Mouse (Mus musculus): ENCODE data around the gene Tchh. TPM values are rescaled to one million over a fixed set of nuclear protein-coding genes. Genes with fewer than 3 reads are reported as not detected.
"Not testable (repeated sequence)": the region's sequence is repeated elsewhere in the genome, so short reads cannot be mapped to it uniquely, and the experiment has no call there.

Tchh gene
- polyA plus RNA-seq (2015; fragmentation: Nextera tagmentation; extraction: Ambion mirVana): 0.03 and 0.06 TPM in 2 replicates

DNA sequence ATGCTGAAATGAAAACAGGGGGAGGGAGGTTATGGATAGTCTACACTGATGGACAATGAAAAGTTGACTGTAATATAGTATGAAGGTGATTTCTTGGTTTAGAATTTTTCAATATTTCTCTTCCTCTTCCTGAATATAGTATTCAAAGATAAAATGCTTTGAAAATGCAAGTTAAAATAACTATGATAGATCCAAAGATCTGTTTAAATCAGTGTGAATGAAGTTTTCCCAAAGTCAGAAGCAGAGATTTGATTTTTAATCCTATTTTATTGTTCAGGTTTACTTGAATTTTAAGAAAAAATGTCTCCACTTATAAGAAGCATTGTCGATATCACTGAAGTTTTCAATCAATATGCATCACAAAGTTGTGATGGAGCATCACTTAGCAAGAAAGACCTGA is at the start of gene Tchh:
Gene Tchh (plus strand): TSS at position 301 of the 400 bp plus-strand sequence.
- no peak within 1 kb of the TSS for H3K4me3 ChIP-seq (replicated peaks)
- ATAC-seq (ENCODE audit: insufficient read depth): no peak
- 58% methylated on average over 1 of the region's 1 CpGs for WGBS (ENCODE audit: insufficient replicate concordance)
- H3K27me3 ChIP-seq: peaks cover 58% of the 10 kb centered on the region
- H3K4me1 ChIP-seq (replicated peaks): peaks cover 10% of the 10 kb centered on the region
- no peak within 1 kb of the TSS for H3K4me2 ChIP-seq
- H3K36me3 ChIP-seq (replicated peaks): no peaks in the 10 kb centered on the region
- no peaks in the 10 kb centered on the region for H3K9me3 ChIP-seq (replicated peaks)
- no peak within 1 kb of the TSS for H3K9ac ChIP-seq
- H3K27ac ChIP-seq (replicated peaks): no peak within 1 kb of the TSS

DNA sequence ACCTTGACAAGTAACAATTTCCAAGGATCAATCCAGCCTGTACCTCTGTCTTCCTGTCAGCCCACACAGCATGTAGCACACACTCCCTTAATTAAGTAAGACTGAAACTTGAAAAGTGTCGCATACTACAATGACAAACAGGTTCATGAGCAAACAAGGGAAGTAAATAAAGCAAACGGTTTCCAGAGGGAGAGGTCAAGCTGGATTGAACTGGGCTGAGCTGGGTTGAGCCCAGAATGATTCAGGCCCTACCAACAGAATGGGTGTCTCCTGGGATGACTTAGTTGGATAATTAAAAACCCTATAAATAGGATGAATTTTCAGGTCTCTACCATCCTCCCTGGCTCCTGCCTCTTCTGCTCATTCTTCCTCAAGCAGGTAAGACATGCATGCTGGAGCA is 48.8 kb upstream of the Tchh start, which contains the start of gene Rptn:
Gene Rptn (plus strand): TSS at position 334 of the 400 bp plus-strand sequence.
- Histone ChIP-seq H3K27ac (replicated peaks) (no peak within 1 kb of the TSS), H3K4me3 (replicated peaks) (no peak within 1 kb of the TSS), H3K4me2 (no peak within 1 kb of the TSS), H3K9ac (no peak within 1 kb of the TSS), H3K27me3 (no peaks in the 10 kb centered on the region), H3K4me1 (replicated peaks) (no peaks in the 10 kb centered on the region), H3K9me3 (replicated peaks) (no peaks in the 10 kb centered on the region), H3K36me3 (replicated peaks) (no peaks in the 10 kb centered on the region)
- 58% methylated on average over 2 of the region's 2 CpGs for WGBS (ENCODE audit: insufficient replicate concordance)
- no peak for ATAC-seq (ENCODE audit: insufficient read depth)

DNA sequence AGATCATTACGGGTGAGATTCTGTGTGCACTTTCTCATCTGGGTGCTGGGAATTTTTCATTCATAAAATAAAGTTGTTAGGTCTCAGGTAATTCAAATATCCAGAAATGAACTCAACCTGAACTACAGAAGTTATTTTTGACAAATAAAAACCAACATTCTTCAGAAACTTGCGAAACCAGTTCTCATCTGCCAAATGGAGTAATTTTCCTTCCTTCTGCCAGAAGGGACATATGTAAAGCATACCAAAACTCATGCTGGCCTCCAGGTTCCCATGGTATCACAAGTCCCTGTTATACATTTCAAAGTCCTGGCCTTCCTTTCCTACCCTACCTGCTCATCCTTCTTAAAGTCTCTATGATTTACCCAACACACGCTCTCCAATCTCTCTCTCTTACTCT is 38.2 kb upstream of the Tchh start:
- Histone ChIP-seq H3K36me3 (replicated peaks) (no peaks in the 10 kb centered on the region), H3K4me1 (replicated peaks) (no peaks in the 10 kb centered on the region), H3K27ac (replicated peaks) (no peak overlapping the region), H3K9me3 (replicated peaks) (no peaks in the 10 kb centered on the region), H3K27me3 (no peaks in the 10 kb centered on the region), H3K9ac (no peak overlapping the region), H3K4me2 (no peak overlapping the region), H3K4me3 (replicated peaks) (no peak overlapping the region)
- 74% methylated on average over 3 of the region's 3 CpGs for WGBS (ENCODE audit: insufficient replicate concordance)
- ATAC-seq (ENCODE audit: insufficient read depth): no peak

DNA sequence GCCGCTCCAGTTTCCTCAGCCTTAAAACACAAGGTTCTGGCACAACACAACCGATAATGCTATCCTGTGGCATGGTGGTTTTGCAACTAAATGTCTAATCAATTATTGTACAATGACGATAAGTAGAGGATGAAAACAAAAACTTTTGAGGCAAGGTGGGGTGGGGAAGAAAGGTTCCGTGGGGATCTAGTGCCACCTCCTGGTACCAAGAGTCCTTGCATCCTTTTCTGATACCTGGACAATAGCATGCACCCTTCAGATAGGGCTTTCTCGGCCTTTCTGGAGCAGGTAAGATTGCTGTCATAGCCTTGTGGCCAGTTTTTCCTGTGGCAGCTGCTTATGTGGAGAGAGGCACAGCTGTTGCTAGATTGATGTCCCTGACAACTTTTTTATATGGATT is 35.1 kb upstream of the Tchh start:
- H3K27ac ChIP-seq (replicated peaks): no peak overlapping the region
- H3K9ac ChIP-seq: no peak overlapping the region
- no peaks in the 10 kb centered on the region for H3K4me1 ChIP-seq (replicated peaks)
- 23% methylated on average over 5 of the region's 5 CpGs for WGBS (ENCODE audit: insufficient replicate concordance)
- ATAC-seq (ENCODE audit: insufficient read depth): no peak
- no peaks in the 10 kb centered on the region for H3K36me3 ChIP-seq (replicated peaks)
- H3K4me2 ChIP-seq: no peak overlapping the region
- H3K9me3 ChIP-seq (replicated peaks): no peaks in the 10 kb centered on the region
- H3K27me3 ChIP-seq: no peaks in the 10 kb centered on the region
- H3K4me3 ChIP-seq (replicated peaks): no peak overlapping the region

DNA sequence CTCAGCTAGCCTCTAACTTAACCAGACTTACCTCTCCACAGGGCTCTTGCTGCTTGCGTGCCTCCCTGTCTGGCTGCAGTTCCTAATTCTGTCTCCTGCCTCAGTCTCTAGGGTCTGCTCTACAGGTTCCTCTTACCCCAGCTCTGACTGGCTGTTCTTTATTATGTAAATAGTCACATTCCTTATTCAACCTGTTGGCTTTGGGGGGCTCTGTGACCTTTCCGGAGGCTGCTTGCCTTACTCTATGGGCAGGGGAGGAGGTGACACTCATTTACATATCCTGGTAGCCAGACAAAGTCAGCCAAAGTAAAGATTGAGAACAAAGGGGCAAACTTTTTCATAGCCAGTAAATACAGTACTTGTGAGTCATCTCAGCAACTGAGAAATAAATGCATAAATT is 30.2 kb upstream of the Tchh start:
- no peak overlapping the region for H3K27ac ChIP-seq (replicated peaks)
- no peak overlapping the region for H3K4me3 ChIP-seq (replicated peaks)
- no peak overlapping the region for H3K4me2 ChIP-seq
- no peak overlapping the region for H3K9ac ChIP-seq
- no peaks in the 10 kb centered on the region for H3K36me3 ChIP-seq (replicated peaks)
- WGBS (ENCODE audit: insufficient replicate concordance): 26% methylated on average over 2 of the region's 2 CpGs
- no peaks in the 10 kb centered on the region for H3K4me1 ChIP-seq (replicated peaks)
- ATAC-seq (ENCODE audit: insufficient read depth): no peak
- H3K27me3 ChIP-seq: no peaks in the 10 kb centered on the region
- H3K9me3 ChIP-seq (replicated peaks): no peaks in the 10 kb centered on the region

DNA sequence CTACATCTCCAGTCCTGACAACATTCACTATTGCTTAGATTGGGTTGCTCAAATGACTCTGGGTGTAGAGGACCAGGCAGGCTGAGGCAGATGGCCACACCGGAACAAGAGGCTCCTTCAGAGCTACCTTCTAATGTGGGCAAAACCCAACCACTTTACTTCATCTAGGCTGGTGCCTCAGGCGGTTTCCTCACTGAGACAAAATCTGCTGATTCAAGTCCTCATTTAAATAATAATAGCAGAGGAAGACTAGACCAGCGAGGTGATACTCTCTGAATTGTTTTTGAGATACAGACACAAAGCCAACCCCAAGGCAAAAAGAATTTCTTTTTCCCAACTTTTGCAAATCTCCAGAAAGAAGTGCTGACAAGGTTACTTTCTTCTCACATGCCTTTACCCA is 10.5 kb upstream of the Tchh start:
- Histone ChIP-seq H3K27ac (replicated peaks) (no peak overlapping the region), H3K27me3 (no peaks in the 10 kb centered on the region), H3K9ac (no peak overlapping the region), H3K36me3 (replicated peaks) (no peaks in the 10 kb centered on the region), H3K9me3 (replicated peaks) (no peaks in the 10 kb centered on the region), H3K4me2 (no peak overlapping the region), H3K4me1 (replicated peaks) (no peaks in the 10 kb centered on the region), H3K4me3 (replicated peaks) (no peak overlapping the region)
- no peak for ATAC-seq (ENCODE audit: insufficient read depth)
- 41% methylated on average over 3 of the region's 3 CpGs for WGBS (ENCODE audit: insufficient replicate concordance)

DNA sequence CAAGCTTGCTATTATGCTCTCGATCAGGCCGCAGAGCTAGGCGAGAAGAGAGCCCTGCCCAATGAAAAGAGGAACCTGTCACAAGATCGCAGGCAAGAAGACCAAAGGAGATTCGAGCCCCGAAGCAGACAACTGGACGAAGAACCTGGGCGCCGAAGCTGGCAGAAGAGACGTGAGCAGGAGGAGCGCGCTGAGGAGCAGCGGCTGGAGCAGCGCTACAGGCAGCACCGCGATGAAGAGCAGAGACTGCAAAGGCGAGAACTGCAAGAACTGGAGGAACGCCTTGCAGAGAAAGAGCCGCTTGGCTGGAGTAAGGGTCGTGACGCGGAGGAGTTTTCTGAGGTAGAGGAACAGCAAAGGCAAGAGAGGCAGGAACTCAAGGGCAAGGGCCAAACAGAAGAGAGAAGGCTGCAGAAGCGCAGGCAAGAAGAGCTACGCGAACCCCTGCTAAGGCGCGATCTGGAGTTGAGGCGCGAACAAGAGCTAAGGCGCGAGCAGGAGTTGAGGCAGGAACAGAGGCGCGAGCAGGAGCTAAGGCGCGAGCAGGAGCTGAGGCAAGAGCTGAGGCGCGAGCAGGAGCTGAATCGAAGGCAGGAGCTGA is 1.5 kb downstream of the Tchh start:
- H3K27me3 ChIP-seq: peaks cover 72% of the 10 kb centered on the region
- H3K4me2 ChIP-seq: peak overlapping the region; percentile 69
- under 1% methylated on average over 38 of the region's 38 CpGs for WGBS (ENCODE audit: insufficient replicate concordance)
- no peak overlapping the region for H3K27ac ChIP-seq (replicated peaks)
- no peak overlapping the region for H3K9ac ChIP-seq
- peaks cover 12% of the 10 kb centered on the region for H3K4me1 ChIP-seq (replicated peaks)
- no peaks in the 10 kb centered on the region for H3K36me3 ChIP-seq (replicated peaks)
- peak overlapping the region; percentile 53 for H3K4me3 ChIP-seq (replicated peaks)
- no peaks in the 10 kb centered on the region for H3K9me3 ChIP-seq (replicated peaks)
- no peak for ATAC-seq (ENCODE audit: insufficient read depth)

DNA sequence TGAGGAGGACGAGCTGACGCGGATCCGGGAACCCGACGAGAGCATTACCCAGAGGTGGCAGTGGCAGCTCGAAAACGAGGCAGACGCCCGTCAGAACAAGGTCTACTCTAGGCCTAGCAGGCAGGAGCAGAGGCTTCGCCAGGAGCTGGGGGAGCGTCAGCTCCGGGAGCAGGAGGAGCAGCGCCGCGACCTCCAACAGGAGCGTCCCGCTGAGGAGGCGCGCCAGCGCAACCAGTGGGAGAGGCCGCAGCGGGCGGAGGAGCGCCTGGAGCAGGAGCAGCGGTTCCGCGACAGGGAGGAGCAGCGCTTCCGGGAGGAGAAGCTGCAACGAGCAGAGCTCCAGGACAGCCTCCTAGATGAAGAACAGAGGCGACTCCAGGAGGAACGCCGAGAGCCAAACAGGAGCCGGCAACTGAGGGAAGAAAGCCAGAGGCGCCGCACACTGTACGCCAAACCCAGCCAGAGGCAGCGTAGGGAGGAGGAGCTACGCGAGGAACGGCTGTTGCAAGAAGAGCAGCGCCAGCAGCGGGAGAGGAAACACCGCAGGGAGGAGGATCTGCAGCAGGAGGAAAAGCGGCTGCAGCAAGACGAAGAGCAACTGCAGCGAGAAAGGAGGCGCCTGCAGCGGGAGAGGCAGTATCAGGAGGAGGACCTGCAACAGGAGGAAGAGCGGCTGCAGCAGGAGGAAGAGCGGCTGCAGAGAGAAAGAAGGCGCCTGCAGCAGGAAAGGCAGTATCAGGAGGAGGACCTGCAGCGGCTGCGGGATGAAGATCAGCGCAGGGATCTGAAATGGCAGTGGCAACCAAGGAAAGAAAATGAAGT is 2.4 kb downstream of the Tchh start:
- WGBS (ENCODE audit: insufficient replicate concordance): under 1% methylated on average over 56 of the region's 56 CpGs
- Histone ChIP-seq H3K4me1 (replicated peaks) (peaks cover 12% of the 10 kb centered on the region), H3K9me3 (replicated peaks) (no peaks in the 10 kb centered on the region), H3K36me3 (replicated peaks) (no peaks in the 10 kb centered on the region), H3K4me2 (peak overlapping the region; percentile 69), H3K27me3 (peaks cover 75% of the 10 kb centered on the region), H3K4me3 (replicated peaks) (peak overlapping the region; percentile 53), H3K27ac (replicated peaks) (no peak overlapping the region), H3K9ac (no peak overlapping the region)
- ATAC-seq (ENCODE audit: insufficient read depth): peak; percentile 51

DNA sequence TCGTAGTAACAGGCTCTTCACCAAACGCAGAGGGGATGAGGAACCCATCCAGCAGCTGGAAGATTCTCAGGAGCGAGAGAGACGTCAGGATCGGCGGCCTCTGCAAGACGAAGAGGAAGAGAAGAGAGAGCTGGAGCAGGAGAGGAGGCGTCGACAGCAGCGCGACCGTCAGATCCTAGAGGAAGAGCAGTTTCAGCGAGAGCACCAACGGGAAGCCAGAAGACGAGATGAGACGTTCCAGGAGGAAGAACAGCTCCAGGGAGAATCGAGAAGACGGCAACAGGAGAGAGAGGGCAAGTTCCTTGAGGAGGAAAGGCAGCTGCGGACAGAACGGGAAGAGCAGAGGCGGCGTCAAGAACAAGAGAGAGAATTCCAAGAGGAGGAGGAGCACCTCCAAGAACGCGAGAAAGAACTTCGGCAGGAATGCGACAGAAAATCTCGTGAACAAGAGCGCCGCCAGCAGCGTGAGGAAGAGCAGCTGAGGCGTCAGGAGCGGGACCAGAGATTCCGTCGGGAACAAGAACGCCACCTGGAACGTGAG is 3.1 kb downstream of the Tchh start:
- Histone ChIP-seq H3K27ac (replicated peaks) (no peak overlapping the region), H3K27me3 (peaks cover 82% of the 10 kb centered on the region), H3K9ac (no peak overlapping the region), H3K4me2 (peak overlapping the region; percentile 69), H3K4me1 (replicated peaks) (peaks cover 12% of the 10 kb centered on the region), H3K4me3 (replicated peaks) (peak overlapping the region; percentile 53), H3K9me3 (replicated peaks) (no peaks in the 10 kb centered on the region), H3K36me3 (replicated peaks) (no peaks in the 10 kb centered on the region)
- no peak for ATAC-seq (ENCODE audit: insufficient read depth)
- 1% methylated on average over 36 of the region's 36 CpGs for WGBS (ENCODE audit: insufficient replicate concordance)

DNA sequence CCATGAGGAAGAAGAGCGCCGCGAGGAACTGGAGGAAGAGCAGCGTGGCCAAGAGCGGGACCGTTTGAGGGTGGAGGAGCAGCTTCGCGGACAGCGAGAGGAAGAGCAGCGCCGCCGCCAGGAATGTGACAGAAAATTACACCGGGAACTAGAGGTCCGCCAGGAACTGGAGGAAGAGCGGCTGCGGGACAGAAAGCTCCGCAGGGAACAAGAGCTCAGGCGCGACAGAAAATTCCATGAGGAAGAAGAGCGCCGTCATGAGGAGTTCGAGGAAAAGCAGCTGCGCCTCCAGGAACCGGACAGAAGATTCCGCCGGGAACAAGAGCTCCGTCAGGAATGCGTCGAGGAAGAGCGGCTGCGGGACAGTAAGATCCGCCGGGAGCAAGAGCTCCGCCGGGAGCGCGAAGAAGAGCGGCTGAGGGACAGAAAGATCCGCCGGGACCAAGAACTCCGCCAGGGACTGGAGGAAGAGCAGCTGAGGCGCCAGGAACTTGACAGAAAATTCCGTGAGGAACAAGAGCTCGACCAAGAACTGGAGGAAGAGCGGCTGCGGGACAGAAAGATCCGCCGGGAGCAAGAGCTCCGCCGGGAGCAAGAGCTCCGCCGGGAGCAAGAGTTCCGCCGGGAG is 4.1 kb downstream of the Tchh start:
- Histone ChIP-seq H3K27me3 (peaks cover 75% of the 10 kb centered on the region), H3K9me3 (replicated peaks) (no peaks in the 10 kb centered on the region), H3K4me3 (replicated peaks) (peak overlapping the region; percentile 42), H3K36me3 (replicated peaks) (no peaks in the 10 kb centered on the region), H3K27ac (replicated peaks) (no peak overlapping the region), H3K9ac (no peak overlapping the region), H3K4me2 (peak overlapping the region; percentile 69), H3K4me1 (replicated peaks) (peaks cover 12% of the 10 kb centered on the region)
- WGBS (ENCODE audit: insufficient replicate concordance): 1% methylated on average over 54 of the region's 54 CpGs
- no peak for ATAC-seq (ENCODE audit: insufficient read depth)

DNA sequence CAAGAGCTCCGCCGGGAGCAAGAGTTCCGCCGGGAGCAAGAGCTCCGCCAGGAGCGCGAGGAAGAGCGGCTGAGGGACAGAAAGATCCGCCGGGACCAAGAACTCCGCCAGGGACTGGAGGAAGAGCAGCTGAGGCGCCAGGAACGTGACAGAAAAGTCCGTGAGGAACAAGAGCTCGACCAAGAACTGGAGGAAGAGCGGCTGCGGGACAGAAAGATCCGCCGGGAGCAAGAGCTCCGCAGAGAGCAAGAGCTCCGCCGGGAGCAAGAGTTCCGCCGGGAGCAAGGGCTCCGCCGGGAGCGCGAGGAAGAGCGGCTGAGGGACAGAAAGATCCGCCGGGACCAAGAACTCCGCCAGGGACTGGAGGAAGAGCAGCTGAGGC is 4.6 kb downstream of the Tchh start:
- not testable (repeated sequence) for ATAC-seq (ENCODE audit: insufficient read depth); H3K9me3 ChIP-seq (replicated peaks); H3K9ac ChIP-seq; H3K27ac ChIP-seq (replicated peaks); H3K36me3 ChIP-seq (replicated peaks)
- Histone ChIP-seq H3K4me1 (replicated peaks) (peaks cover 12% of the 10 kb centered on the region), H3K27me3 (peaks cover 79% of the 10 kb centered on the region), H3K4me2 (peak overlapping the region; percentile 69), H3K4me3 (replicated peaks) (peak overlapping the region; percentile 42)
- under 1% methylated on average over 32 of the region's 32 CpGs for WGBS (ENCODE audit: insufficient replicate concordance)
